Mouse (Mus musculus) G1E (cell line): ENCODE data around the gene Slc44a2. TPM values are rescaled to one million over a fixed set of nuclear protein-coding genes. Genes with fewer than 3 reads are reported as not detected.

Experiments used
- ATAC-seq: 2 replicates; pipeline ENCODE4 v1.8.0; 2016; ENCODE audit warnings: mild to moderate bottlenecking; ENCODE audit not compliant: insufficient number of reproducible peaks, poor library complexity, low FRiP score, severe bottlenecking; ENCODE audit errors: extremely low read depth
- DNase-seq: peaks from one replicate; pipeline ENCODE4 v3.0.0; 2012; ENCODE audit warnings: low spot score
- H3K27me3 ChIP-seq: 2 replicates; pipeline ENCODE4 v1.6.1; 2012; ENCODE audit warnings: mild to moderate bottlenecking, low read length, inconsistent platforms; ENCODE audit not compliant: insufficient read depth
- H3K36me3 ChIP-seq: replicated peaks from 2 replicates; pipeline ENCODE3; 2012; ENCODE audit warnings: mild to moderate bottlenecking, inconsistent platforms
- H3K4me1 ChIP-seq: 2 replicates; pipeline ENCODE4 v1.6.1; 2012; ENCODE audit warnings: low read depth, low read length, inconsistent platforms, mixed read lengths; ENCODE audit not compliant: insufficient read depth
- H3K4me3 ChIP-seq: 2 replicates; pipeline ENCODE4 v1.5.1; 2012; ENCODE audit warnings: low read depth, mild to moderate bottlenecking, inconsistent platforms, low read length, moderate library complexity, mixed read lengths
- H3K9me3 ChIP-seq: replicated peaks from 2 replicates; pipeline ENCODE4 v1.6.1; 2012; ENCODE audit warnings: inconsistent platforms
- CTCF ChIP-seq: IDR thresholded peaks from 2 replicates; pipeline ENCODE4 v1.5.1; 2012; ENCODE audit warnings: low read depth, low read length, inconsistent platforms, mixed read lengths
- GATA1 ChIP-seq: IDR thresholded peaks from 2 replicates; pipeline ENCODE4 v1.6.1; 2012; ENCODE audit warnings: borderline replicate concordance, low read length, inconsistent platforms, mixed read lengths
- GATA2 ChIP-seq: IDR thresholded peaks from 2 replicates; pipeline ENCODE4 v1.6.1; 2012; ENCODE audit warnings: low read depth, low read length, inconsistent platforms, borderline replicate concordance
- POLR2AphosphoS5 ChIP-seq: IDR thresholded peaks from 2 replicates; pipeline ENCODE4 v1.6.1; 2012; ENCODE audit warnings: low read depth, low read length, inconsistent platforms; ENCODE audit not compliant: insufficient replicate concordance
- TAL1 ChIP-seq: conservative IDR thresholded peaks from 2 replicates; pipeline ENCODE4 v1.6.1; 2012; ENCODE audit warnings: low read depth, low read length, inconsistent platforms, mixed read lengths
- polyA plus RNA-seq: library from polyadenylated mRNA; stranded (reverse); fragments of >175 nt; gene quantifications from 2 replicates; pipeline ENCODE4 v1.2.3, GENCODE M21; 2012
- total RNA-seq, 2 experiments: library from RNA; stranded (forward) in 1 of 2; stranded (reverse) in 1 of 2; fragments of 200-1000 nt in 1 of 2; fragments of >200 nt in 1 of 2; fragmentation: Nextera tagmentation in 1 of 2; gene quantifications; 2 replicates each; pipeline ENCODE4 v1.2.3; 2014 to 2017

The Slc44a2 gene
- total and polyA plus RNA-seq, 3 experiments, result 35.7 to 52.7 (median 45.4) TPM

GRCm38 (mm10) chr9:21314367-21315140 lies 5.9 kb upstream of the Slc44a2 start:
- Histone ChIP-seq H3K4me3 (no peak overlapping the region), H3K27me3 (peaks cover 6% of the 10 kb centered on the region; the same call in 1 of the 2 replicates), H3K4me1 (peaks cover 26% of the 10 kb centered on the region), H3K36me3 (no peaks in the 10 kb centered on the region), H3K9me3 (no peaks in the 10 kb centered on the region; the same call in 1 of the 2 replicates)
- DNase-seq (no peak), ATAC-seq (no peak)
- TF ChIP-seq POLR2AphosphoS5, result no peak
- no peak for TF ChIP-seq GATA1
- TF ChIP-seq TAL1, result no peak
- no peak for TF ChIP-seq GATA2
- TF ChIP-seq CTCF, result no peak

- Histone ChIP-seq H3K4me3 (no peak overlapping the region), H3K4me1 (peaks cover 31% of the 10 kb centered on the region), H3K36me3 (no peaks in the 10 kb centered on the region), H3K9me3 (no peaks in the 10 kb centered on the region; the same call in 1 of the 2 replicates), H3K27me3 (peaks cover 4% of the 10 kb centered on the region; the same call in 1 of the 2 replicates)
- no peak for DNase-seq
- TF ChIP-seq TAL1 (no peak), GATA1 (no peak), POLR2AphosphoS5 (no peak), GATA2 (no peak), CTCF (no peak)
- ATAC-seq, result no peak
These were observed 5.1 kb upstream of the Slc44a2 start for GRCm38 (mm10) chr9:21315421-21315820.

- Histone ChIP-seq H3K4me1 (peaks cover 44% of the 10 kb centered on the region), H3K4me3 (no peak overlapping the region), H3K27me3 (peaks cover under 1% of the 10 kb centered on the region; the same call in 1 of the 2 replicates), H3K36me3 (no peaks in the 10 kb centered on the region), H3K9me3 (no peaks in the 10 kb centered on the region; the same call in 1 of the 2 replicates)
- DNase-seq (no peak), ATAC-seq (no peak)
- TF ChIP-seq GATA2, result no peak
- TF ChIP-seq CTCF, result no peak
- no peak for TF ChIP-seq POLR2AphosphoS5
- no peak for TF ChIP-seq TAL1
- TF ChIP-seq GATA1, result no peak
These were observed 3.8 kb upstream of the Slc44a2 start for GRCm38 (mm10) chr9:21316696-21317095.

GRCm38 (mm10) chr9:21318792-21319191 lies 1.7 kb upstream of the Slc44a2 start:
- no peak for ATAC-seq

GRCm38 (mm10) chr9:21319503-21319902 lies 995 bp upstream of the Slc44a2 start:
- ATAC-seq, result no peak
- Histone ChIP-seq H3K27me3 (no peaks in the 10 kb centered on the region), H3K36me3 (peaks cover 10% of the 10 kb centered on the region), H3K4me1 (peaks cover 49% of the 10 kb centered on the region), H3K4me3 (no peak overlapping the region), H3K9me3 (no peaks in the 10 kb centered on the region; the same call in 1 of the 2 replicates)
- no peak for TF ChIP-seq POLR2AphosphoS5
- no peak for TF ChIP-seq CTCF
- no peak for DNase-seq

More at GRCm38 (mm10) chr9:21318792-21319191, 1.7 kb upstream of the Slc44a2 start:
- peaks cover 47% of the 10 kb centered on the region for H3K4me1 ChIP-seq
- no peak overlapping the region for H3K4me3 ChIP-seq
- H3K27me3 ChIP-seq, result no peaks in the 10 kb centered on the region
- H3K9me3 ChIP-seq, result no peaks in the 10 kb centered on the region; the same call in 1 of the 2 replicates
- peaks cover 5% of the 10 kb centered on the region for H3K36me3 ChIP-seq
- DNase-seq, result no peak
- no peak for TF ChIP-seq CTCF

GRCm38 (mm10) chr9:21320280-21320618 lies 249 bp upstream of the Slc44a2 start:
- no peaks in the 10 kb centered on the region for H3K27me3 ChIP-seq
- TF ChIP-seq CTCF (no peak), GATA1 (no peak), GATA2 (no peak), POLR2AphosphoS5 (no peak), TAL1 (no peak)
- peaks cover 16% of the 10 kb centered on the region for H3K36me3 ChIP-seq
- no peak for ATAC-seq
- peaks cover 44% of the 10 kb centered on the region for H3K4me1 ChIP-seq
- no peak for DNase-seq
- peak overlapping the region; percentile 82 for H3K4me3 ChIP-seq
- H3K9me3 ChIP-seq, result no peaks in the 10 kb centered on the region; the same call in 1 of the 2 replicates
